Mouse (Mus musculus) heart, postnatal 0 days (tissue): ENCODE results near the gene Qser1.

Source experiments
- CTCF ChIP-seq: IDR thresholded peaks from 2 replicates; pipeline ENCODE4 v1.5.1; 2016; ENCODE audit warnings: antibody characterized with exemption, control low read depth, low read depth
- EP300 ChIP-seq: IDR thresholded peaks from 2 replicates; pipeline ENCODE4 v1.6.1; 2016; ENCODE audit warnings: antibody characterized with exemption, low read depth

DNA sequence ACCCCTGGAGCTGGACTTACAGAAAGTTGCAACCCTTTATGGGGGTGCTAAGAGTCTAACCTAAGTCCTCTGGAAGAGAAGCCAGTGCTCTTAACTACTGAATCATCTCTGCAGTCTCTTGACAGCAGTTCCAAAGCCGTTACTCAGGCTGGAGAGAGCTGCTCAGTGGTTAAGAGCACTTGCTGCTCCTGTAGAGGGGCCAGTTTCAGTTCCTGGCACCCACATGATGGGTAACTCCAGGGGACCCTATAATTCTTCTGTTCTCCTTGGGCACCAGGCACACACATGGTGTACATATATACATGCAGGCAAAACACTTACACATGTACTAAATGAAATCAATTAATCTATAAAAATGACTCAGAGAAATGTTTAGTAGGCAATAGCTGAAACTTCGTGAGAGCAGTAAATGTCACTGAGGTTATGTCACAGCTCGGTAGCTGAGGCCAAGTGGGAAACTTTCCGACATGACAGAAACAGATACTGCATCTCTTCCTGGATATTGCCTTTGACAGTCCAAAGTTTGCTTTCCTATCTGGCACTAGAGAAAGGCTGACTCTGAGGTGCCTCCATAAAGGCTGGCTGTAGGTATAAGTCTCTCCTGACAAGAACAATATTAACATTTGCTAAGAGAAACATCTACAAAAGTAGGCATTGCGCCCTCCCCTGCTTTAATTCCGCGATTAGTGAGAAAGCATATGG, 76.2 kb downstream of the Qser1 start:
- TF ChIP-seq CTCF (no peak), EP300 (no peak)
